ENCODE assay signal across 17 mouse cellular contexts in genomic region chr9:44256213-44256612, GRCm38 (mm10). TPM values are rescaled to one million over a fixed set of nuclear protein-coding genes. Genes with fewer than 3 reads are reported as not detected.
DNase-seq lines count a peak whose midpoint lies in the region; ATAC-seq and TF ChIP-seq lines count a peak whose summit lies in the region.
"Had no signal": no experiment of that assay in that cellular context is flagged by ENCODE, and none has a peak within 500 bp of the region (broad histone marks: within the 10 kb centered on the region; RNA-seq: fewer than 3 reads in every experiment).

No protein-coding gene starts in this region.

- no peak for TF ChIP-seq CTCF in testis, adult 2 months (IDR thresholded peaks at IDR 0.05; ENCODE audit: control insufficient read depth, insufficient read depth, insufficient replicate concordance, low read depth, low read length)

- no peak overlapping the region for H3K4me2 ChIP-seq in forebrain, embryonic 13.5 days
- no peak overlapping the region for H3K4me2 ChIP-seq in forebrain, embryonic 11.5 days (ENCODE audit: low read depth, low read length, severe bottlenecking)
- H3K4me2 ChIP-seq in hindbrain, embryonic 13.5 days = no peak overlapping the region
- H3K4me2 ChIP-seq in hindbrain, embryonic 12.5 days (replicated peaks) = no peak overlapping the region
- H3K4me2 ChIP-seq: embryonic facial prominence, embryonic 13.5 days; limb, embryonic 15.5 days; neural tube, embryonic 13.5 days had no signal

- TF ChIP-seq POLR2A in testis, adult 2 months (IDR thresholded peaks at IDR 0.05; ENCODE audit: control insufficient read depth, low read depth, low read length) = no peak

- H3K4me1 ChIP-seq in forebrain, embryonic 13.5 days = peaks cover 43% of the 10 kb centered on the region
- H3K4me1 ChIP-seq in forebrain, embryonic 11.5 days (replicated peaks; ENCODE audit: control insufficient read depth, insufficient read depth, low read length) = peaks cover 11% of the 10 kb centered on the region; the same call in 1 of the 2 replicates
- H3K4me1 ChIP-seq in hindbrain, embryonic 13.5 days (replicated peaks) = peaks cover 38% of the 10 kb centered on the region
- H3K4me1 ChIP-seq in hindbrain, embryonic 12.5 days = peaks cover 29% of the 10 kb centered on the region
- H3K4me1 ChIP-seq in testis, adult 2 months (ENCODE audit: control insufficient read depth, insufficient read depth, low read length) = peaks cover 7% of the 10 kb centered on the region

- H3K9ac ChIP-seq in forebrain, embryonic 13.5 days = no peak overlapping the region
- H3K9ac ChIP-seq in forebrain, embryonic 11.5 days (ENCODE audit: low read length) = no peak overlapping the region
- H3K9ac ChIP-seq in hindbrain, embryonic 13.5 days = no peak overlapping the region
- H3K9ac ChIP-seq in hindbrain, embryonic 12.5 days = no peak overlapping the region
- H3K9ac ChIP-seq: limb, embryonic 15.5 days; neural tube, embryonic 13.5 days had no signal

- no peaks in the 10 kb centered on the region for H3K36me3 ChIP-seq in forebrain, embryonic 13.5 days (ENCODE audit: poor library complexity, severe bottlenecking)
- H3K36me3 ChIP-seq in forebrain, embryonic 11.5 days (ENCODE audit: control insufficient read depth, insufficient read depth, low read length) = no peaks in the 10 kb centered on the region
- H3K36me3 ChIP-seq in hindbrain, embryonic 13.5 days = no peaks in the 10 kb centered on the region
- no peaks in the 10 kb centered on the region for H3K36me3 ChIP-seq in hindbrain, embryonic 12.5 days
- H3K36me3 ChIP-seq in testis, adult 2 months (ENCODE audit: control insufficient read depth, insufficient read depth, low read length) = no peaks in the 10 kb centered on the region
- H3K36me3 ChIP-seq: neural tube, embryonic 13.5 days had no signal

- no peak for ATAC-seq in forebrain, embryonic 13.5 days
- no peak for ATAC-seq in forebrain, embryonic 11.5 days (replicated peaks; ENCODE audit: low FRiP score)
- no peak for ATAC-seq in hindbrain, embryonic 13.5 days (ENCODE audit: low FRiP score)
- ATAC-seq in hindbrain, embryonic 12.5 days (ENCODE audit: low FRiP score) = no peak
- ATAC-seq in cerebellum, adult (ENCODE audit: insufficient number of reproducible peaks, low FRiP score, low TSS enrichment) = no peak
- ATAC-seq: lung, postnatal 0 days had no signal

- H3K27me3 ChIP-seq in forebrain, embryonic 13.5 days = no peaks in the 10 kb centered on the region
- H3K27me3 ChIP-seq in forebrain, embryonic 11.5 days (ENCODE audit: control insufficient read depth, insufficient read depth, low read length) = no peaks in the 10 kb centered on the region
- 0 out of 2 replicates have a peak, but pooled peaks cover 3% of the 10 kb centered on the region for H3K27me3 ChIP-seq in hindbrain, embryonic 13.5 days
- no peaks in the 10 kb centered on the region; the same call in 1 of the 2 replicates for H3K27me3 ChIP-seq in hindbrain, embryonic 12.5 days
- no peaks in the 10 kb centered on the region for H3K27me3 ChIP-seq in testis, adult 2 months (ENCODE audit: control insufficient read depth, insufficient read depth, low read length)
- H3K27me3 ChIP-seq: embryonic facial prominence, embryonic 13.5 days; limb, embryonic 15.5 days; neural tube, embryonic 13.5 days had no signal

- no peak for DNase-seq in forebrain, embryonic 11.5 days (ENCODE audit: low spot score)
- DNase-seq in testis, postnatal 14 days (ENCODE audit: low spot score) = no peak
- DNase-seq in right cerebral cortex, postnatal 25 days = no peak
- DNase-seq: adrenal gland, postnatal 10 days; cerebellum, adult 8-10 months; kidney, adult 9 months had no signal

- no peak overlapping the region for H3K4me3 ChIP-seq in forebrain, embryonic 13.5 days
- no peak overlapping the region for H3K4me3 ChIP-seq in forebrain, embryonic 11.5 days (ENCODE audit: low read depth, low read length)
- no peak overlapping the region for H3K4me3 ChIP-seq in hindbrain, embryonic 13.5 days
- H3K4me3 ChIP-seq in hindbrain, embryonic 12.5 days = no peak overlapping the region
- H3K4me3 ChIP-seq in testis, adult 2 months (ENCODE audit: control insufficient read depth, low read depth, low read length) = peak overlapping the region; percentile 42; the same call in 1 of the 2 replicates
- H3K4me3 ChIP-seq: embryonic facial prominence, embryonic 13.5 days; limb, embryonic 15.5 days; neural tube, embryonic 13.5 days had no signal

- peak overlapping the region; percentile 88 for H3K27ac ChIP-seq in forebrain, embryonic 13.5 days
- no peak overlapping the region for H3K27ac ChIP-seq in forebrain, embryonic 11.5 days (ENCODE audit: low read depth, low read length)
- H3K27ac ChIP-seq in hindbrain, embryonic 13.5 days = peak overlapping the region; percentile 85; the same call in 1 of the 2 replicates
- no peak overlapping the region for H3K27ac ChIP-seq in hindbrain, embryonic 12.5 days
- H3K27ac ChIP-seq in testis, adult 2 months (ENCODE audit: control insufficient read depth, insufficient read depth, low read depth, low read length) = no peak overlapping the region

- WGBS in forebrain, embryonic 13.5 days = 71% methylated on average over 8 of the region's 8 CpGs
- WGBS in forebrain, embryonic 11.5 days = 84% methylated on average over 8 of the region's 8 CpGs
- 80% methylated on average over 8 of the region's 8 CpGs for WGBS in hindbrain, embryonic 13.5 days
- WGBS in hindbrain, embryonic 12.5 days = 83% methylated on average over 8 of the region's 8 CpGs

- no peaks in the 10 kb centered on the region for H3K9me3 ChIP-seq in forebrain, embryonic 13.5 days (replicated peaks)
- H3K9me3 ChIP-seq in forebrain, embryonic 11.5 days (ENCODE audit: control insufficient read depth, low read length) = no peaks in the 10 kb centered on the region
- H3K9me3 ChIP-seq in hindbrain, embryonic 13.5 days = no peaks in the 10 kb centered on the region
- H3K9me3 ChIP-seq in hindbrain, embryonic 12.5 days (replicated peaks) = no peaks in the 10 kb centered on the region
- H3K9me3 ChIP-seq: embryonic facial prominence, embryonic 13.5 days; limb, embryonic 15.5 days; neural tube, embryonic 13.5 days had no signal

RNA-seq across cellular contexts. Expression of gene Pdzd3, which starts 4.9 kb away (rescaled TPM):
- 0.39 and 0.40 TPM in 2 replicates for polyA plus RNA-seq in forebrain, embryonic 13.5 days (2015; fragmentation: Nextera tagmentation; extraction: Ambion mirVana)
- 0.16 TPM in 2 replicates for polyA plus RNA-seq in forebrain, embryonic 11.5 days (2014; fragmentation: Nextera tagmentation; extraction: Ambion mirVana)
- polyA plus RNA-seq in hindbrain, embryonic 13.5 days (2015; fragmentation: Nextera tagmentation; extraction: Ambion mirVana) = 0.17 and 0.48 TPM in 2 replicates
- polyA plus RNA-seq in hindbrain, embryonic 12.5 days (2016; fragmentation: Nextera tagmentation; extraction: Ambion mirVana) = 0.15 TPM in 1 of 2 replicates, not detected in the other
- polyA plus RNA-seq in testis, adult 2 months (2012; rRNA removed) = 0.11 TPM in 1 of 2 replicates, not detected in the other

RNA-seq across cellular contexts. Expression of gene Nlrx1, which starts 12.2 kb away (rescaled TPM):
- 4.4 and 4.5 TPM in 2 replicates for polyA plus RNA-seq in forebrain, embryonic 13.5 days (2015; fragmentation: Nextera tagmentation; extraction: Ambion mirVana)
- polyA plus RNA-seq in forebrain, embryonic 11.5 days (2014; fragmentation: Nextera tagmentation; extraction: Ambion mirVana) = 3.2 and 3.6 TPM in 2 replicates
- 4.4 TPM in 2 replicates for polyA plus RNA-seq in hindbrain, embryonic 13.5 days (2015; fragmentation: Nextera tagmentation; extraction: Ambion mirVana)
- polyA plus RNA-seq in hindbrain, embryonic 12.5 days (2016; fragmentation: Nextera tagmentation; extraction: Ambion mirVana) = 5.1 and 5.6 TPM in 2 replicates
- polyA plus RNA-seq in testis, adult 2 months (2012; rRNA removed) = 1.3 and 1.6 TPM in 2 replicates

RNA-seq across cellular contexts. Expression of gene Ccdc153, which starts 15.7 kb away (rescaled TPM):
- polyA plus RNA-seq in forebrain, embryonic 13.5 days (2015; fragmentation: Nextera tagmentation; extraction: Ambion mirVana) = not detected in 2 replicates
- polyA plus RNA-seq in forebrain, embryonic 11.5 days (2014; fragmentation: Nextera tagmentation; extraction: Ambion mirVana) = not detected in 2 replicates
- polyA plus RNA-seq in hindbrain, embryonic 13.5 days (2015; fragmentation: Nextera tagmentation; extraction: Ambion mirVana) = not detected in 2 replicates
- polyA plus RNA-seq in hindbrain, embryonic 12.5 days (2016; fragmentation: Nextera tagmentation; extraction: Ambion mirVana) = not detected in 2 replicates
- polyA plus RNA-seq in testis, adult 2 months (2012; rRNA removed) = 0.61 and 0.69 TPM in 2 replicates
- polyA plus RNA-seq: embryonic facial prominence, embryonic 13.5 days; intestine, embryonic 14.5 days; limb, embryonic 15.5 days; neural tube, embryonic 13.5 days; urinary bladder, adult 2 months had no signal

RNA-seq across cellular contexts. Expression of gene Cbl, which starts 22.4 kb away (rescaled TPM):
- 25.2 and 26.4 TPM in 2 replicates for polyA plus RNA-seq in forebrain, embryonic 13.5 days (2015; fragmentation: Nextera tagmentation; extraction: Ambion mirVana)
- 25.9 and 26.2 TPM in 2 replicates for polyA plus RNA-seq in forebrain, embryonic 11.5 days (2014; fragmentation: Nextera tagmentation; extraction: Ambion mirVana)
- polyA plus RNA-seq in hindbrain, embryonic 13.5 days (2015; fragmentation: Nextera tagmentation; extraction: Ambion mirVana) = 21.5 and 24.4 TPM in 2 replicates
- polyA plus RNA-seq in hindbrain, embryonic 12.5 days (2016; fragmentation: Nextera tagmentation; extraction: Ambion mirVana) = 26.2 and 30.5 TPM in 2 replicates
- polyA plus RNA-seq in testis, adult 2 months (2012; rRNA removed) = 45.5 and 47.9 TPM in 2 replicates

RNA-seq across cellular contexts. Expression of gene Abcg4, which starts 32.2 kb away (rescaled TPM):
- 9.2 and 10.9 TPM in 2 replicates for polyA plus RNA-seq in forebrain, embryonic 13.5 days (2015; fragmentation: Nextera tagmentation; extraction: Ambion mirVana)
- polyA plus RNA-seq in forebrain, embryonic 11.5 days (2014; fragmentation: Nextera tagmentation; extraction: Ambion mirVana) = 6.7 and 9.6 TPM in 2 replicates
- polyA plus RNA-seq in hindbrain, embryonic 13.5 days (2015; fragmentation: Nextera tagmentation; extraction: Ambion mirVana) = 18.0 and 20.1 TPM in 2 replicates
- polyA plus RNA-seq in hindbrain, embryonic 12.5 days (2016; fragmentation: Nextera tagmentation; extraction: Ambion mirVana) = 12.9 and 13.5 TPM in 2 replicates
- polyA plus RNA-seq in testis, adult 2 months (2012; rRNA removed) = 0.58 and 0.89 TPM in 2 replicates

Comparison
In these comparisons a context has a peak if more than half of its experiments do, and no peak if none do; other contexts are left out.
1. H3K27ac ChIP-seq: peak in forebrain, embryonic 13.5 days (single experiment) and hindbrain, embryonic 13.5 days (single experiment); none in forebrain, embryonic 11.5 days (single experiment), hindbrain, embryonic 12.5 days (single experiment) and testis, adult 2 months (single experiment).